Mouse (Mus musculus) gastrocnemius, postnatal 36 days (tissue): ENCODE data around the gene Usp17la. TPM values are rescaled to one million over a fixed set of nuclear protein-coding genes. Genes with fewer than 3 reads are reported as not detected.
"Not testable (repeated sequence)": the region's sequence is repeated elsewhere in the genome, so short reads cannot be mapped to it uniquely, and the experiment has no call there.

Source experiments
- DNase-seq, 2 experiments: peaks; one replicate each; pipeline ENCODE4 v3.0.0; 2022
- intact Hi-C: fragments of 180-260 bp; cut with DNase I; formaldehyde crosslinking; loops from one replicate; pipeline ENCODE4 v1.15.1; 2025
- long read RNA-seq, 2 experiments: library from polyadenylated mRNA; stranded (forward); transcript quantifications; one replicate each; pipeline ENCODE4 v2.0.0; 2021
- total RNA-seq, 2 experiments: library from RNA; stranded (reverse); gene quantifications; 2 replicates each; pipeline ENCODE4 v1.2.3; 2021

Gene Usp17la
- not detected for total RNA-seq
- long read RNA-seq, experiment 1: 0 reads
- long read RNA-seq, experiment 2: 0 reads

- intact Hi-C loops, DNase-seq: not testable (repeated sequence)
Observed at GRCm38 (mm10) chr7:104856709-104857108, at the start of gene Usp17la. Gene Usp17la, plus strand, starts transcription at chr7:104857009.

GRCm38 (mm10) chr7:104810335-104810734, 46.5 kb upstream of the Usp17la start:
- DNase-seq, intact Hi-C loops: not testable (repeated sequence)

- intact Hi-C loops: no loop called here
- no peak for DNase-seq
Observed at GRCm38 (mm10) chr7:104842503-104842902, 14.3 kb upstream of the Usp17la start, which contains the start of gene Usp17lb. Gene Usp17lb, minus strand, starts transcription at chr7:104842603.

GRCm38 (mm10) chr7:104843731-104844287, 13.0 kb upstream of the Usp17la start:
- intact Hi-C loops: no loop called here

GRCm38 (mm10) chr7:104851546-104851945, 5.3 kb upstream of the Usp17la start:
- intact Hi-C loops, DNase-seq: not testable (repeated sequence)

More at GRCm38 (mm10) chr7:104843731-104844287, 13.0 kb upstream of the Usp17la start:
- DNase-seq: no peak

- intact Hi-C loops: no loop called here
Observed at GRCm38 (mm10) chr7:104855248-104855750, 1.5 kb upstream of the Usp17la start.

GRCm38 (mm10) chr7:104857683-104858082, 874 bp downstream of the Usp17la start:
- DNase-seq: no peak
- intact Hi-C loops: no loop called here

More at GRCm38 (mm10) chr7:104855248-104855750, 1.5 kb upstream of the Usp17la start:
- no peak for DNase-seq

GRCm38 (mm10) chr7:104861381-104861780, 4.6 kb downstream of the Usp17la start:
- intact Hi-C loops: no loop called here
- no peak for DNase-seq

GRCm38 (mm10) chr7:104877731-104878130, 20.9 kb downstream of the Usp17la start, which contains the start of gene Olfr665:
Gene Olfr665, plus strand, starts transcription at chr7:104878031.
- intact Hi-C loops: no loop called here
- no peak for DNase-seq

GRCm38 (mm10) chr7:104895852-104896251, 39.0 kb downstream of the Usp17la start, which contains the start of gene Olfr666:
Gene Olfr666, minus strand, starts transcription at chr7:104895952.
- intact Hi-C loops: no loop called here
- DNase-seq: no peak

Other genes with a start within 250 kb of the Usp17la start
- not detected for gene Olfr656, start 243.1 kb upstream of the Usp17la start, total RNA-seq
- gene Olfr657, start 232.2 kb upstream of the Usp17la start, total RNA-seq: not detected
- not detected for gene Olfr658, start 209.7 kb upstream of the Usp17la start, total RNA-seq
- gene Olfr659, start 190.3 kb upstream of the Usp17la start, total RNA-seq: not detected
- not detected for gene Olfr661, start 170.5 kb upstream of the Usp17la start, total RNA-seq
- gene Usp17le, start 79.5 kb upstream of the Usp17la start, total RNA-seq: not detected
- not detected for gene Usp17lb, start 14.4 kb upstream of the Usp17la start, total RNA-seq
- gene Olfr665, start 21.0 kb downstream of the Usp17la start, total RNA-seq: not detected
- gene Olfr666, start 38.9 kb downstream of the Usp17la start, total RNA-seq: not detected
- not detected for gene Olfr667, start 64.5 kb downstream of the Usp17la start, total RNA-seq
- not detected for gene Olfr668, start 71.0 kb downstream of the Usp17la start, total RNA-seq
- gene Olfr669, start 77.2 kb downstream of the Usp17la start, total RNA-seq: not detected
- gene Olfr670, start 105.6 kb downstream of the Usp17la start, total RNA-seq: not detected
- not detected for gene Olfr671, start 122.1 kb downstream of the Usp17la start, total RNA-seq
- gene Olfr672, start 145.0 kb downstream of the Usp17la start, total RNA-seq: not detected
- gene Olfr675, start 171.5 kb downstream of the Usp17la start, total RNA-seq: not detected
- not detected for gene Olfr676, start 175.7 kb downstream of the Usp17la start, total RNA-seq
- gene Olfr677, start 194.4 kb downstream of the Usp17la start, total RNA-seq: not detected
- gene Olfr678, start 207.5 kb downstream of the Usp17la start, total RNA-seq: not detected
- gene Olfr679, start 224.2 kb downstream of the Usp17la start, total RNA-seq: not detected
- gene Olfr680-ps1, start 235.8 kb downstream of the Usp17la start, total RNA-seq: not detected